10 mouse cellular contexts compared by ENCODE assay signal in genomic region chr8:26438246-26438862, GRCm38 (mm10).
DNase-seq lines count a peak whose midpoint lies in the region; ATAC-seq and TF ChIP-seq lines count a peak whose summit lies in the region.
"Had no signal": no experiment of that assay in that cellular context is flagged by ENCODE, and none has a peak within 500 bp of the region (broad histone marks: within the 10 kb centered on the region; RNA-seq: fewer than 3 reads in every experiment).

No protein-coding gene starts in this region.

- DNase-seq in adrenal gland, adult 2 months, result peak; percentile 57
- no peak for DNase-seq in adrenal gland, postnatal 4 days (ENCODE audit: low spot score in 2 of 2)
- peak; percentile 10 for DNase-seq in liver, postnatal 0 days
- DNase-seq in liver, embryonic 11.5 days (ENCODE audit: low spot score), result no peak
- no peak for DNase-seq in hindbrain, embryonic 14.5 days (ENCODE audit: low spot score)
- DNase-seq in neural tube, embryonic 11.5 days (ENCODE audit: low spot score), result peak; percentile 33
- DNase-seq in thymus, postnatal 10 days (ENCODE audit: low spot score in 2 of 2), result no peak
- DNase-seq: heart, adult 2 months; lung, postnatal 36 days had no signal

- H3K27me3 ChIP-seq in liver, postnatal 0 days (ENCODE audit: insufficient read depth, low read length), result no peaks in the 10 kb centered on the region
- H3K27me3 ChIP-seq in liver, embryonic 11.5 days (replicated peaks; ENCODE audit: control insufficient read depth, insufficient read depth, low read length), result no peaks in the 10 kb centered on the region
- H3K27me3 ChIP-seq in hindbrain, embryonic 14.5 days (ENCODE audit: control insufficient read depth, insufficient read depth, low read length), result no peaks in the 10 kb centered on the region
- H3K27me3 ChIP-seq in neural tube, embryonic 11.5 days (ENCODE audit: control insufficient read depth, insufficient read depth, low read length), result no peaks in the 10 kb centered on the region

- 72% methylated on average over 15 of the region's 15 CpGs for WGBS in liver, postnatal 0 days (ENCODE audit: insufficient replicate concordance)
- 78% methylated on average over 15 of the region's 15 CpGs for WGBS in liver, embryonic 11.5 days
- 46% methylated on average over 15 of the region's 15 CpGs for WGBS in hindbrain, embryonic 14.5 days
- 47% methylated on average over 15 of the region's 15 CpGs for WGBS in neural tube, embryonic 11.5 days

- H3K4me3 ChIP-seq in liver, postnatal 0 days (ENCODE audit: low read depth, low read length), result no peak overlapping the region
- no peak overlapping the region for H3K4me3 ChIP-seq in liver, embryonic 11.5 days (ENCODE audit: low read depth, low read length)
- peak overlapping the region; percentile 4; the same call in 1 of the 2 replicates for H3K4me3 ChIP-seq in hindbrain, embryonic 14.5 days (replicated peaks; ENCODE audit: low read length)
- no peak overlapping the region for H3K4me3 ChIP-seq in neural tube, embryonic 11.5 days (ENCODE audit: low read depth, low read length)
- H3K4me3 ChIP-seq: heart, adult 2 months had no signal

- no peak overlapping the region for H3K27ac ChIP-seq in liver, postnatal 0 days (ENCODE audit: low read depth)
- no peak overlapping the region for H3K27ac ChIP-seq in liver, embryonic 11.5 days (ENCODE audit: low read depth, low read length)
- peak overlapping the region; percentile 16; the same call in 1 of the 2 replicates for H3K27ac ChIP-seq in hindbrain, embryonic 14.5 days
- H3K27ac ChIP-seq in neural tube, embryonic 11.5 days (ENCODE audit: low read depth, low read length), result peak overlapping the region; percentile 36; the same call in 1 of the 2 replicates
- H3K27ac ChIP-seq: heart, adult 2 months had no signal

- TF ChIP-seq EP300 in liver, postnatal 0 days (IDR thresholded peaks at IDR 0.05; ENCODE audit: low read depth), result no peak

- H3K36me3 ChIP-seq in liver, postnatal 0 days (replicated peaks; ENCODE audit: insufficient read depth, low read length), result no peaks in the 10 kb centered on the region
- H3K36me3 ChIP-seq in liver, embryonic 11.5 days (ENCODE audit: control insufficient read depth, insufficient read depth, low read length), result no peaks in the 10 kb centered on the region
- no peaks in the 10 kb centered on the region for H3K36me3 ChIP-seq in hindbrain, embryonic 14.5 days (replicated peaks; ENCODE audit: control insufficient read depth, insufficient read depth)
- H3K36me3 ChIP-seq in neural tube, embryonic 11.5 days (ENCODE audit: control insufficient read depth, insufficient read depth, low read length), result no peaks in the 10 kb centered on the region

- no peak overlapping the region for H3K9ac ChIP-seq in liver, postnatal 0 days (replicated peaks)
- H3K9ac ChIP-seq in liver, embryonic 11.5 days (ENCODE audit: low read depth, low read length), result no peak overlapping the region
- peak overlapping the region; percentile 25; the same call in 1 of the 2 replicates for H3K9ac ChIP-seq in hindbrain, embryonic 14.5 days
- H3K9ac ChIP-seq in neural tube, embryonic 11.5 days (ENCODE audit: low read length), result no peak overlapping the region; the same call in 1 of the 2 replicates

- H3K4me1 ChIP-seq in liver, postnatal 0 days (ENCODE audit: insufficient read depth), result no peaks in the 10 kb centered on the region
- no peaks in the 10 kb centered on the region for H3K4me1 ChIP-seq in liver, embryonic 11.5 days (replicated peaks; ENCODE audit: control insufficient read depth, insufficient read depth, low read length)
- peaks cover 10% of the 10 kb centered on the region for H3K4me1 ChIP-seq in hindbrain, embryonic 14.5 days (replicated peaks; ENCODE audit: control insufficient read depth, insufficient read depth, low read length)
- peaks cover 11% of the 10 kb centered on the region for H3K4me1 ChIP-seq in neural tube, embryonic 11.5 days (ENCODE audit: control insufficient read depth, insufficient read depth, low read length)

- ATAC-seq in liver, postnatal 0 days, result no peak
- no peak for ATAC-seq in liver, embryonic 11.5 days (replicated peaks; ENCODE audit: low FRiP score)
- peak; percentile 36; the same call in 1 of the 2 replicates for ATAC-seq in hindbrain, embryonic 14.5 days (ENCODE audit: low FRiP score)
- 0 out of 2 replicates have a peak, but pooled peaks have one; percentile 9 for ATAC-seq in neural tube, embryonic 11.5 days (ENCODE audit: insufficient read depth, low FRiP score, low TSS enrichment)
- ATAC-seq in frontal cortex, adult (ENCODE audit: low TSS enrichment), result no peak

- H3K4me2 ChIP-seq in liver, postnatal 0 days (ENCODE audit: low read depth, low read length), result no peak overlapping the region
- no peak overlapping the region for H3K4me2 ChIP-seq in liver, embryonic 11.5 days
- peak overlapping the region; percentile 39 for H3K4me2 ChIP-seq in hindbrain, embryonic 14.5 days (replicated peaks)
- peak overlapping the region; percentile 23 for H3K4me2 ChIP-seq in neural tube, embryonic 11.5 days (ENCODE audit: low read depth)

- H3K9me3 ChIP-seq in liver, postnatal 0 days (ENCODE audit: low read length), result no peaks in the 10 kb centered on the region
- no peaks in the 10 kb centered on the region for H3K9me3 ChIP-seq in liver, embryonic 11.5 days (ENCODE audit: control insufficient read depth, low read length)
- no peaks in the 10 kb centered on the region for H3K9me3 ChIP-seq in hindbrain, embryonic 14.5 days (ENCODE audit: control insufficient read depth, low read length)
- H3K9me3 ChIP-seq in neural tube, embryonic 11.5 days (ENCODE audit: control insufficient read depth, low read length), result no peaks in the 10 kb centered on the region

- TF ChIP-seq CTCF in liver, postnatal 0 days (IDR thresholded peaks at IDR 0.05; ENCODE audit: low read depth), result no peak

Comparison
In these comparisons a context has a peak if more than half of its experiments do, and no peak if none do; other contexts are left out.
1. DNase-seq: peak in adrenal gland, adult 2 months (single experiment), liver, postnatal 0 days (single experiment) and neural tube, embryonic 11.5 days (single experiment); none in adrenal gland, postnatal 4 days (0 of 2), liver, embryonic 11.5 days (single experiment), hindbrain, embryonic 14.5 days (single experiment) and thymus, postnatal 10 days (0 of 2).
2. ATAC-seq: peak in hindbrain, embryonic 14.5 days (single experiment) and neural tube, embryonic 11.5 days (single experiment); none in liver, postnatal 0 days (single experiment), liver, embryonic 11.5 days (single experiment) and frontal cortex, adult (single experiment).
3. H3K27ac ChIP-seq: peak in hindbrain, embryonic 14.5 days (single experiment) and neural tube, embryonic 11.5 days (single experiment); none in liver, postnatal 0 days (single experiment) and liver, embryonic 11.5 days (single experiment).
4. H3K4me2 ChIP-seq: peak in hindbrain, embryonic 14.5 days (single experiment) and neural tube, embryonic 11.5 days (single experiment); none in liver, postnatal 0 days (single experiment) and liver, embryonic 11.5 days (single experiment).